Mouse (Mus musculus) lung, postnatal 0 days (tissue): ENCODE measurements around the gene Cflar.

Experiments used
- CTCF ChIP-seq: IDR thresholded peaks from 2 replicates; pipeline ENCODE4 v1.5.1; 2016; ENCODE audit warnings: antibody characterized with exemption, mild to moderate bottlenecking
- EP300 ChIP-seq: IDR thresholded peaks from 2 replicates; pipeline ENCODE4 v1.6.1; 2016; ENCODE audit warnings: antibody characterized with exemption, mild to moderate bottlenecking, control low read depth

- TF ChIP-seq CTCF (no peak), EP300 (no peak)
These were observed 60.8 kb downstream of the Cflar start for GRCm38 (mm10) chr1:58772084-58772483.
